Mouse (Mus musculus) olfactory bulb, adult 2 months (tissue): ENCODE results near the gene Gtf2i. TPM values are rescaled to one million over a fixed set of nuclear protein-coding genes. Genes with fewer than 3 reads are reported as not detected.
"Not testable (repeated sequence)": the region's sequence is repeated elsewhere in the genome, so short reads cannot be mapped to it uniquely, and the experiment has no call there.

Experiments used
- H3K27ac ChIP-seq: fragments of 200-500 bp; 2 replicates; pipeline ENCODE4 v1.5.1; 2012; ENCODE audit warnings: low read depth, low read length; ENCODE audit not compliant: insufficient read depth
- H3K4me1 ChIP-seq: fragments of 200-500 bp; 2 replicates; pipeline ENCODE4 v1.6.1; 2012; ENCODE audit warnings: low read length; ENCODE audit not compliant: control insufficient read depth, insufficient read depth
- H3K4me3 ChIP-seq: fragments of 200-500 bp; 2 replicates; pipeline ENCODE4 v1.5.1; 2012; ENCODE audit warnings: mild to moderate bottlenecking, low read depth, low read length, moderate library complexity; ENCODE audit not compliant: insufficient read depth
- CTCF ChIP-seq: fragments of 200-500 bp; IDR thresholded peaks from 2 replicates; pipeline ENCODE4 v1.5.1; 2012; ENCODE audit warnings: low read depth, mild to moderate bottlenecking, low read length, moderate library complexity; ENCODE audit not compliant: insufficient read depth
- POLR2A ChIP-seq: fragments of 200-500 bp; IDR thresholded peaks from 2 replicates; pipeline ENCODE4 v1.6.1; 2012; ENCODE audit warnings: mild to moderate bottlenecking, low read depth, low read length, moderate library complexity; ENCODE audit not compliant: insufficient read depth
- WGBS: fragments of 180-500 bp; shearing (Covaris S2); methylation state at CpG from one replicate; pipeline ENCODE4 v1.1.7; 2018; 5-methylcytosine and 5-hydroxymethylcytosine counted together
- polyA plus RNA-seq: library from polyadenylated mRNA; stranded (reverse); fragments of >200 nt; gene quantifications from 2 replicates; pipeline ENCODE4 v1.2.4, GENCODE M21; 2012; ENCODE audit warnings: low replicate concordance; ENCODE audit not compliant: missing spikeins, insufficient read depth, insufficient read length

Gtf2i gene
- polyA plus RNA-seq, 1 experiment = 380 TPM

- no peak overlapping the region for H3K4me3 ChIP-seq
- TF ChIP-seq CTCF = no peak
- TF ChIP-seq POLR2A = no peak
- WGBS = 68% methylated on average over 18 of the region's 18 CpGs
Measured at GRCm38 (mm10) chr5:134342503-134343205, 28.1 kb upstream of the Gtf2i start.

GRCm38 (mm10) chr5:134341721-134342120 lies 27.2 kb upstream of the Gtf2i start:
- no peak overlapping the region for H3K4me3 ChIP-seq
- WGBS = 95% methylated on average over 5 of the region's 5 CpGs
- peaks cover 10% of the 10 kb centered on the region for H3K4me1 ChIP-seq
- TF ChIP-seq POLR2A (no peak), CTCF (no peak)
- H3K27ac ChIP-seq = no peak overlapping the region

More at GRCm38 (mm10) chr5:134342503-134343205, 28.1 kb upstream of the Gtf2i start:
- Histone ChIP-seq H3K4me1 (peaks cover 10% of the 10 kb centered on the region), H3K27ac (no peak overlapping the region)

GRCm38 (mm10) chr5:134341321-134341720 lies 26.8 kb upstream of the Gtf2i start:
- Histone ChIP-seq H3K4me1 (peaks cover 10% of the 10 kb centered on the region), H3K4me3 (no peak overlapping the region), H3K27ac (no peak overlapping the region)
- TF ChIP-seq POLR2A = no peak
- no peak for TF ChIP-seq CTCF
- WGBS = 53% methylated on average over 10 of the region's 10 CpGs

DNA sequence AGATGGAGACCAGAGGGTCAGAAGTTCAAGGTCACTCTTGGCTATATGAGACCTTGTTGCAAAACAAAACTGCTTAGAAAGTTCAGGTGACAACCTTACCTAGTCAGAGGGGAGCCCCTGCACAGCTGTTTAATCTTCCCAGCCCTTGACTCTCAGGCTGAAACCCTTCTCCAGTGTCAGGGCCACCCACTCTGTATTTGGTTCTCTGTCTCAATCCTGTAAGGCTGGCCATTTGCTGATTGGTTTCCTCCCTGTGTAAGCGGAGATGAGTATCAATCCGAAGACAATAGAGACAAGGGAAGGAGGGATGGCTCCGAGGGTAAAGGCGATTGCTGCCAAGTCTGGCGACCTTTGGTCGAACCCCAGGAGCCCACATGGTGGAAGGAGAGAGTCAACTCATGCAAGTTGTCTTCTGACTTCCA lies 25.6 kb upstream of the Gtf2i start:
- peaks cover 10% of the 10 kb centered on the region for H3K4me1 ChIP-seq
- H3K4me3 ChIP-seq = no peak overlapping the region
- WGBS = 54% methylated on average over 6 of the region's 6 CpGs
- no peak for TF ChIP-seq CTCF
- no peak for TF ChIP-seq POLR2A
- no peak overlapping the region for H3K27ac ChIP-seq

DNA sequence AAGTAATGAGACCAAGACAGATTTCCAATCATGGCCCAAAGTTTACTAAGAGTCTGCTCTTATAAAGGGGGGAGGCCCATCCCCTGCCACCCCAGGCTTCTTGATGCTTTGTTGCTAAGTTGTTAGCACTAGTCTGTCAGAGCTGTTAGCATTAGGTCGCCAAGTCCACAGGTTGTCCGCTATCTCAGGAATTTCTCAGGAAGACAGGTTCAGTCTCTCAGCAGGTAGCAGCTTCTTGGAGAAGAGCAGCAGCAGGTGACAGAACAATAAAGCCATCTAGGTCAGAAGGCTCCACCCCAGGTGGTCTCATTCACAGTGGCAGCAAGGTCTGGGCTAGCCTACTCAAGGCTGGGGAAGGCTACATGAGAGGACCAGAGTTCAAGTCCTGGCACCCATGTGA lies 22.5 kb upstream of the Gtf2i start:
- 95% methylated on average over 2 of the region's 2 CpGs for WGBS
- not testable (repeated sequence) for H3K4me3 ChIP-seq, H3K27ac ChIP-seq, H3K4me1 ChIP-seq

DNA sequence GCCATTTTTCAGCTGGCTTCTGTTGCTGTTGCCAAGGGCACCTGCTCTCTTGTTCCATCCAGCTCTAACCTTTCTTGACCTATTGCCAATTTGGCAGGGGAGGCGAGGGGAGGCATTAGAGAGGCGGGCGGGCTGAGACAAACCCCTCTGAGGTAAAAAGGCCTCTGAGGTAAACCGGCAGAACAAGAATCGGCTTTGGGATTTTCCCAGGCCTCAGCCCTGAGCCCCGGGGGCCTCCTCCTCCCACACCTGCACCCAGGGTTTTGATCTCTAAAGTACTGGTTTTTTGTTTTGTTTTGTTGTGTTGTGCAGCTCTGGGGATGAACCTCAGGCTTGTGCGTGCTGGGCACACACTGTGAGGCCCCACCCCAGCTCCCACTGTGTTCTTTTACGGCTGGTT lies 18.2 kb upstream of the Gtf2i start:
- Histone ChIP-seq H3K4me1 (no peaks in the 10 kb centered on the region), H3K27ac (no peak overlapping the region), H3K4me3 (no peak overlapping the region)
- WGBS = 64% methylated on average over 8 of the region's 8 CpGs
- TF ChIP-seq CTCF (no peak), POLR2A (no peak)

DNA sequence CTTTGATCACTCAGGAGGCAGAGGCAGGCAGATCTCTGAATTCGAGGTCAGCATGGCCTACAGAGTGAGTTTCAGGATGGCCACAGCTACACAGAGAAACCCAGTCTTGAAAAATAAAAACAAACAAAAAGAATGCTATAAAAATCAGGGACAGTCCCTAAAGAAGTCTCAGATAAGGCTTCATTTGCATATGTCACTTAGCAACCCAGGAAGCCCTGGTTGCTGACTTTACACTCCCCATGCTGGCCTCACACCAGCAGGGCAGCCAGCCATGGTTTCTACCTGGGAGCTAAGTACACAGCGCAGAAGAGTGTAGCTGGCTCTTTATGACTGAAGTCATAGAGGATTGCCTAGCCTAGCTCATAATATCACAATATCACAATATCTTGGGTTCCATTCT lies 15.5 kb upstream of the Gtf2i start:
- WGBS = 96% methylated on average over 2 of the region's 2 CpGs

DNA sequence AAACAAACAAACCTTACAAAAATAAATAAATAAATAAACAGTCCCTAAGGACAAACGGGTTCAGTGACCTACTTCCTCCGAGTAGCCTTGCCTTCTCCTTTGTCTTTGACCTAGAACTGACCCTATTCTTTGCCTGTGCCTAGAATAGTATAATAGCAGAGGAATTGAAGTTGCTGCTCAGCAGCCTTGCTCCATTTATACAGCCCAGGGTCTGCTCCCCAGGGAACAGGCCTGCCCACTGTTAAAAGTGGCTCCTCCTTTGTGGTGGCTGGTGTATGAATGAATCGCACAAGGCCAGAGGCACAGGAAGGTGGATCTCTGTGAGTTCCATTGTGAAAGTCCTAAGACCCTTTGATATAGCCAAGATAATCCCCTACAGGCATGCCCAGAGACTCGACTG lies 14.8 kb upstream of the Gtf2i start:
- Histone ChIP-seq H3K4me1 (no peaks in the 10 kb centered on the region), H3K4me3 (no peak overlapping the region), H3K27ac (no peak overlapping the region)
- WGBS = 42% methylated on average over 4 of the region's 4 CpGs
- TF ChIP-seq POLR2A (no peak), CTCF (no peak)

More for the DNA sequence above, 15.5 kb upstream of the Gtf2i start:
- Histone ChIP-seq H3K4me1 (no peaks in the 10 kb centered on the region), H3K4me3 (no peak overlapping the region), H3K27ac (no peak overlapping the region)
- no peak for TF ChIP-seq POLR2A
- no peak for TF ChIP-seq CTCF

DNA sequence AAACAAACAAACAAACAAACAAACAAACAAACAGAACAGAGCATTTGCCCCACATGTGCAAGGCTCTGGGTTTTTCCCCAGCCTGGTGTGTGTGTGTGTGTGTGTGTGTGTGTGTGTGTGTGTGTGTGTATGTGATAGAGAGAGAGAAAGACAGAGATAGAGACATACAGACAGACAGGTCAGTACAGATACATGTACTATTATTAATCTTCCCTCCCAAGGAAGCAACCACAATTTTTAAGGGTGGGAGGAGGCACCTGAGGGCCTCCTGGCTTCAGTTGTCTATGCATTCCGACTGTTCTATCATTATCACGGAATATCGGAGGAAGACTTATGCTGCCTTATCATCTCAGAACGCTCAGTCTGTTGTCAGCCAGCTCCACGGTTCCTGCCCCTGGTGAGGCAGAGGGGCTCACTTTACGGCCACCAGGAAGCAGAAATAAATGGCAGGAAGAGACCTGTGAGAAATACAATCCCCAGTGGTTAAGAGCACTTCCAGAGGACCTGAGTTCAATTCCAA lies 14.0 kb upstream of the Gtf2i start:
- 92% methylated on average over 6 of the region's 6 CpGs for WGBS

More for the DNA sequence above, 14.0 kb upstream of the Gtf2i start:
- H3K4me3 ChIP-seq = no peak overlapping the region
- no peak overlapping the region for H3K27ac ChIP-seq
- TF ChIP-seq CTCF (no peak), POLR2A (no peak)
- H3K4me1 ChIP-seq = no peaks in the 10 kb centered on the region
